Mouse (Mus musculus) stomach, embryonic 16.5 days (tissue): ENCODE measurements at regions not wholly inside any gene's neighbourhood (a gene's known extent, or its start where the extent isn't known, plus 50 kb on each side); places are given as distances from the start of the nearest gene placed in this dataset.

Experiments used
- ATAC-seq: fragments of 200-750 bp; cut with Nextera tagmentation; 2 replicates; pipeline ENCODE4 v1.8.0; 2017; ENCODE audit warnings: moderate number of reproducible peaks, moderate TSS enrichment; ENCODE audit not compliant: insufficient read depth, low FRiP score
- H3K27ac ChIP-seq: fragments of 300-500 bp; sonication (generic); 2 replicates; pipeline ENCODE4 v1.5.1; 2014; ENCODE audit warnings: low read length
- H3K27me3 ChIP-seq: fragments of 300-500 bp; sonication (generic); 2 replicates; pipeline ENCODE4 v1.6.1; 2014; ENCODE audit warnings: low read length, control low read depth, mixed read lengths; ENCODE audit not compliant: control insufficient read depth, insufficient read depth
- H3K36me3 ChIP-seq: fragments of 300-500 bp; sonication (generic); 2 replicates; pipeline ENCODE4 v1.6.1; 2014; ENCODE audit warnings: low read length; ENCODE audit not compliant: control insufficient read depth, insufficient read depth
- H3K4me1 ChIP-seq: fragments of 300-500 bp; sonication (generic); 2 replicates; pipeline ENCODE4 v1.6.1; 2014; ENCODE audit warnings: low read length, control low read depth, mixed read lengths; ENCODE audit not compliant: control insufficient read depth, insufficient read depth
- H3K4me2 ChIP-seq: fragments of 300-500 bp; sonication (generic); 2 replicates; pipeline ENCODE4 v1.6.1; 2014; ENCODE audit warnings: low read depth, low read length, mixed read lengths
- H3K4me3 ChIP-seq: fragments of 300-500 bp; sonication (generic); replicated peaks from 2 replicates; pipeline ENCODE4 v1.5.1; 2014; ENCODE audit warnings: mild to moderate bottlenecking, low read length
- H3K9ac ChIP-seq: fragments of 300-500 bp; sonication (generic); 2 replicates; pipeline ENCODE4 v1.6.1; 2014; ENCODE audit warnings: low read length
- H3K9me3 ChIP-seq: fragments of 300-500 bp; sonication (generic); replicated peaks from 2 replicates; pipeline ENCODE4 v1.6.1; 2016; ENCODE audit warnings: low read length, control low read depth; ENCODE audit not compliant: control insufficient read depth
- WGBS: fragments of 180-500 bp; shearing (Covaris S2); extraction: QIAGEN DNeasy Blood & Tissue Kit; methylation state at CpG from one replicate; pipeline ENCODE4 v1.1.7; 2014; 5-methylcytosine and 5-hydroxymethylcytosine counted together

DNA sequence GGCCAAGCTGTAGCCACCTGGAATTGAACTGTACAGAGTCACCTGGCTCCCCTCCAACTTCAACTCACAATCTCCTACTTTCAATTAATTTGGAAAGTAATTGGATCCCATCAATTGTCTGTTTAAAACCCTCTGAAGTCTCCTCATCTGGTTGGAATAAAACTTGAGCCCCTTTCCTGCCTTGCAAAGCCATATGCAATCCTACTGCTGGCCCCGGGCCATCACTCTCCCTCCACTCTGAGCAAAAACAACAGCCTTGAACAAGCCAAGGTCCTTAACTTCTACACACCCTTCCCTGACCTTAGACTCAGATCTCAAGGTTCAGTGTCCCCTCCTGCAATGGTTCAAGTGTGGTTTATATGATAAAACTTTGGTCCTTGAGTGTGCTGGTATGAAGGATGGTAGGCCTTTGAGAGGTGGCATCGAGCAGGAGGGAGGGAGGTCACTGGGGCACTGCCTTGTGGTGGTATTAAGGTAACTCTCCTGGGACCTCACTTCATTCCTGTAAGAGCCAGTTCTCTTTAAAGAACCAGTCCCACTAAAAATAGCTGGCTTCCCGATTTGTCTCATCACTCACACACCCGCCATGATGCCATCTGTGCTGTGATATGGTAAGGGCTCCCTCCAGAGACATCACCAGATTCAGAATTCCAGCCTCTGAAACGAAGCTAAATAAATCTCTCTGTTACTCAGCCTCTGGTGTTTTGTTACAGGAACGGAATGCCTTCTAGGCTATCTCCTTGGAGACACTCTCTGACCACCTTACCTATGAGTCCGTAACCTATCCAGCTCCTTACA lies 112.0 kb upstream of the Zmiz1 start:
- no peak overlapping the region for H3K4me3 ChIP-seq
- WGBS, result 73% methylated on average over 7 of the region's 7 CpGs
- peaks cover 18% of the 10 kb centered on the region for H3K4me1 ChIP-seq
- no peaks in the 10 kb centered on the region for H3K9me3 ChIP-seq
- no peak overlapping the region for H3K9ac ChIP-seq
- H3K27me3 ChIP-seq, result no peaks in the 10 kb centered on the region
- H3K27ac ChIP-seq, result no peak overlapping the region
- H3K36me3 ChIP-seq, result no peaks in the 10 kb centered on the region
- ATAC-seq, result no peak
- H3K4me2 ChIP-seq, result no peak overlapping the region

DNA sequence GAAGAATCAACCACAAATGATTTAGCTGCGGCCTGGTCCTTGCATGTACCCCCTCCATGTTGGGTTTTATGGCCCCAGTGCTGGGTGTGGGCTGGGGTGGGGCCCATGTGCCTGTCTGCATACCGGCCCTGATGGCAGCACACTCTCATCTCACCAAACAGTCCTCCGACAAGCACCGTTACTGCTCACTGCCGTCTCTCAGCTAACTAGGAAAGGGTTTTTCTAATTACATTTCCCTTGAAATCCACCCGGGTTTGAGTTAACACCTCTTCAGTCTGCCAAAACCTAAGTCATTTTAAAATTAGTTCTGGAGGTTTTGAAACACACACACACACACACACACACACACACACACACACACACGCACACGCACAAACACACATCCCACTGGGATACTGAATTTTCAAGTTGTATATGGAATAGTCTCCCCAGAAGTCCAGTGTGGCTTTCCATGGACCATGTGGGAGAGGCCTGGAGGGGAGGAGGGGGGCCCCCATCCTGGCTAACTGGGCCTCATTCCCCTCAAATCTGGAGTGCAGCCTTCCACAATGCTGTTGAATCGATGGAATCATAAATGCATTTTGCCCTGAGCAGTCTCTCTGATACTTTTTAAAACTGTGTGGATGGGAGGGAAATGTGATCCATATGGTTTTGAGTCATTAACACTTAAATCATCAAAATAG lies 108.6 kb upstream of the Zmiz1 start:
- H3K27ac ChIP-seq, result peak overlapping the region; percentile 52
- no peaks in the 10 kb centered on the region for H3K9me3 ChIP-seq
- WGBS, result 64% methylated on average over 9 of the region's 9 CpGs
- H3K4me2 ChIP-seq, result no peak overlapping the region
- H3K27me3 ChIP-seq, result no peaks in the 10 kb centered on the region
- no peak for ATAC-seq
- peak overlapping the region; percentile 37; the same call in 1 of the 2 replicates for H3K9ac ChIP-seq
- H3K36me3 ChIP-seq, result no peaks in the 10 kb centered on the region
- H3K4me1 ChIP-seq, result peaks cover 15% of the 10 kb centered on the region
- no peak overlapping the region for H3K4me3 ChIP-seq

DNA sequence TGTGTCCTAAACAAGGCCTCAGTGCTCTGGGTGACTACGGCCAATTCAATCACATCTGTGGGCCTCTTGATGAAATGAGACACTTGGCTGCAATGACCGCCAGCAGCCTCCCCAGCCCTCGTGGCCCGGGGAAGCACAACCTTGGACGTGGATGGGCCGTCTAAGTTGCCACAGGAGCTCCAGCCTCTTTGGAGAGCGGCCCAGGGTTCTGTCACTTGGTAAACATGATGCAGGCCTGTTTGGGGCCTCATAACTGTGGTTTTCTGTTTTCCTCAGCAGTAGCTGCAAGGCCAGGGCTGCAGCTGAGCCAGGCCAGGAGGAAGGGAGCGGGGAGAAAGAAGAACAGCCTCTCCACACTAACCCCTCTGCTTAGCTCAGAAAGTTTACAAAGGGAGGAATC lies 105.2 kb upstream of the Zmiz1 start:
- Histone ChIP-seq H3K9me3 (no peaks in the 10 kb centered on the region), H3K4me1 (peaks cover 15% of the 10 kb centered on the region), H3K36me3 (no peaks in the 10 kb centered on the region), H3K4me3 (no peak overlapping the region), H3K4me2 (no peak overlapping the region), H3K9ac (no peak overlapping the region; the same call in 1 of the 2 replicates), H3K27me3 (no peaks in the 10 kb centered on the region), H3K27ac (peak overlapping the region; percentile 74)
- ATAC-seq, result peak; percentile 76; the same call in 1 of the 2 replicates
- WGBS, result 51% methylated on average over 8 of the region's 8 CpGs

DNA sequence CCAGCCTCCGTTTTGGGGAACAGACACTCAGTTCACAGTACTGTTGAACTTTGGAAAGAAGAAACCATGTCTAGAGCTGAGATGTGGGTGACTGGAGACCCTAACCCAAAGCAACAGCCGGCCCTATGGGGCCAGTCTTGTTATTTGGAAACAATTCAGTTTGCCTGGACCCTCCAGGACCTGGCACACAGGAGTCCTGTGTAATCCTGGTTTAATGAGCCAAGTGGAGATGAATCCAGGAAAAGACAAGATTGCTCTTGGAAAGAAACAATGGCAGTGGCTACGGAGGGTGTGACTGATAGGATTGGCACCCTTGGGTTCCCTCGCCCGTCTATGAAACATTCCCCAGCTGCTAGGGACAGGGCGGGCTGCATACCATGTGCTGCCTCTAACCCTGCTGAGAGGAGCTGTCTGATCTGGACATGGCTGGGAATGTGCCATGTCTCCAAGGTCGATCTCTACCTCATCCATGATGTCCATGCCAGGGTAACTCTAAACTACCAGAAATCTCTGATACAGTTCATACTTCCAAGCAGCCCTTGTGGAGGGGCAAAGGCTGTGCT lies 104.6 kb upstream of the Zmiz1 start:
- Histone ChIP-seq H3K27ac (peak overlapping the region; percentile 74), H3K36me3 (no peaks in the 10 kb centered on the region), H3K9me3 (no peaks in the 10 kb centered on the region), H3K4me1 (peaks cover 15% of the 10 kb centered on the region), H3K27me3 (no peaks in the 10 kb centered on the region), H3K4me3 (no peak overlapping the region), H3K4me2 (no peak overlapping the region), H3K9ac (0 out of 2 replicates have a peak overlapping the region, but pooled peaks have one; percentile 20)
- no peak for ATAC-seq
- 73% methylated on average over 7 of the region's 7 CpGs for WGBS

DNA sequence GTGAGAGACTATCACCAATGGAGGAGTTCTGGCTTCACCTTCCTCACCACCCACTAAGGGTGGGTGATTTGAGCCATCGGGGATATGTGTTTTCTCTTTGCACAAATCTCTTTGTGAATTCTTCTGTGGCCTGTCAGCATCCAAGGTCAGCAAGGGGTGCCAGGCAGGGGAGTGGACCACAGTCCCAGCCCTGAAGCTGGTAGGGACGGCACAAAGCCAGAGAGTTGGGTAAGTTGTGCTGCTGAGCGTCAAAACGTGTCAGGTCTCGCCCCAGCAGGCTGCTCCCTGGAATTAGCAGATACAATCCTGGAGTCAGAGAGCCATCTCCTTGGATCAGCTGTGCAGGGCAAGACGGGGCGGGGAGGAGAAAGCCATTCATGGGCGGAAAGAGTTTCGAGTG lies 101.2 kb upstream of the Zmiz1 start:
- Histone ChIP-seq H3K36me3 (no peaks in the 10 kb centered on the region), H3K4me1 (peaks cover 16% of the 10 kb centered on the region), H3K4me3 (no peak overlapping the region), H3K9ac (no peak overlapping the region), H3K27ac (no peak overlapping the region), H3K9me3 (no peaks in the 10 kb centered on the region), H3K27me3 (no peaks in the 10 kb centered on the region), H3K4me2 (no peak overlapping the region)
- ATAC-seq, result no peak
- 70% methylated on average over 9 of the region's 9 CpGs for WGBS

- Histone ChIP-seq H3K4me3 (no peak overlapping the region), H3K27ac (peak overlapping the region; percentile 62), H3K27me3 (no peaks in the 10 kb centered on the region), H3K9ac (no peak overlapping the region), H3K36me3 (no peaks in the 10 kb centered on the region), H3K9me3 (no peaks in the 10 kb centered on the region), H3K4me2 (no peak overlapping the region), H3K4me1 (peaks cover 8% of the 10 kb centered on the region)
- WGBS, result 67% methylated on average over 3 of the region's 3 CpGs
- peak; percentile 78 for ATAC-seq
These were observed 99.1 kb upstream of the Zmiz1 start for GRCm38 (mm10) chr14:25359824-25360294.

DNA sequence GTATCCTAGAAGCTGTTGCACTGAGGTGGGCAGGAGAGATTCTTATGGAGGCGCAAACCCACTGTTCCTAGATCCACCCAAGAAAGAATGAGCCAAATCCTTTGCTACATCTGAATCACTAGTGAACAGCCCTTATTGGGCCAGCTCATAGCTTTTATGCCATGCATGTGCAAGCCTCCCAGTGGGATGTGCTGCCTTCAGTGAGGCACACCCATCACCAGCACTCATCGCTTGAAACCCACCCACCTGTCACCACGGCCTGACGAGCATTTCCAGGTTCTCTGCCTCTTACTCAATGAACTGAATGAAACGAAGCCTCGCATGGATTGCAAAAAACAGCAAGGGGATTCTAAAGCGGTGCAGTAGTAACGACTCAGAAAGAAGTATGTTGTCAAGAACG lies 98.3 kb upstream of the Zmiz1 start:
- ATAC-seq, result no peak
- H3K9ac ChIP-seq, result no peak overlapping the region
- no peak overlapping the region for H3K4me2 ChIP-seq
- H3K4me3 ChIP-seq, result no peak overlapping the region
- no peaks in the 10 kb centered on the region for H3K27me3 ChIP-seq
- H3K4me1 ChIP-seq, result peaks cover 15% of the 10 kb centered on the region; the same call in 1 of the 2 replicates
- peak overlapping the region; percentile 59 for H3K27ac ChIP-seq
- H3K36me3 ChIP-seq, result no peaks in the 10 kb centered on the region
- WGBS, result 85% methylated on average over 9 of the region's 9 CpGs
- H3K9me3 ChIP-seq, result no peaks in the 10 kb centered on the region

GRCm38 (mm10) chr14:25361129-25361528 lies 97.9 kb upstream of the Zmiz1 start:
- Histone ChIP-seq H3K36me3 (no peaks in the 10 kb centered on the region), H3K4me2 (no peak overlapping the region), H3K27ac (no peak overlapping the region), H3K9me3 (no peaks in the 10 kb centered on the region), H3K9ac (no peak overlapping the region), H3K27me3 (no peaks in the 10 kb centered on the region), H3K4me1 (peaks cover 15% of the 10 kb centered on the region; the same call in 1 of the 2 replicates), H3K4me3 (no peak overlapping the region)
- 86% methylated on average over 3 of the region's 3 CpGs for WGBS
- no peak for ATAC-seq

- H3K4me3 ChIP-seq, result no peak overlapping the region
- no peaks in the 10 kb centered on the region for H3K27me3 ChIP-seq
- H3K36me3 ChIP-seq, result no peaks in the 10 kb centered on the region
- H3K27ac ChIP-seq, result 0 out of 2 replicates have a peak overlapping the region, but pooled peaks have one; percentile 8
- peaks cover 15% of the 10 kb centered on the region; the same call in 1 of the 2 replicates for H3K4me1 ChIP-seq
- ATAC-seq, result no peak
- H3K9ac ChIP-seq, result no peak overlapping the region
- no peaks in the 10 kb centered on the region for H3K9me3 ChIP-seq
- H3K4me2 ChIP-seq, result no peak overlapping the region
- WGBS, result 29% methylated on average over 1 of the region's 1 CpGs
These were observed 96.2 kb upstream of the Zmiz1 start for GRCm38 (mm10) chr14:25362771-25363170.
